Mouse (Mus musculus): ENCODE data around the gene Bdkrb2. TPM values are rescaled to one million over a fixed set of nuclear protein-coding genes. Genes with fewer than 3 reads are reported as not detected.

Gene Bdkrb2
- polyA plus RNA-seq, 1 experiment from 2014 or later: 3.8 TPM

- Histone ChIP-seq H3K36me3 (no peaks in the 10 kb centered on the region), H3K27me3 (no peaks in the 10 kb centered on the region), H3K27ac (no peak overlapping the region), H3K4me3 (no peak overlapping the region), H3K4me1 (peaks cover 5% of the 10 kb centered on the region; the same call in 1 of the 2 replicates), H3K4me2 (no peak overlapping the region), H3K9me3 (no peaks in the 10 kb centered on the region), H3K9ac (no peak overlapping the region)
- ATAC-seq (ENCODE audit: insufficient number of reproducible peaks, low FRiP score, low TSS enrichment, low read depth): no peak
- 56% methylated on average over 13 of the region's 13 CpGs for WGBS
Measured at GRCm38 (mm10) chr12:105535968-105536760, 26.9 kb upstream of the Bdkrb2 start.

DNA sequence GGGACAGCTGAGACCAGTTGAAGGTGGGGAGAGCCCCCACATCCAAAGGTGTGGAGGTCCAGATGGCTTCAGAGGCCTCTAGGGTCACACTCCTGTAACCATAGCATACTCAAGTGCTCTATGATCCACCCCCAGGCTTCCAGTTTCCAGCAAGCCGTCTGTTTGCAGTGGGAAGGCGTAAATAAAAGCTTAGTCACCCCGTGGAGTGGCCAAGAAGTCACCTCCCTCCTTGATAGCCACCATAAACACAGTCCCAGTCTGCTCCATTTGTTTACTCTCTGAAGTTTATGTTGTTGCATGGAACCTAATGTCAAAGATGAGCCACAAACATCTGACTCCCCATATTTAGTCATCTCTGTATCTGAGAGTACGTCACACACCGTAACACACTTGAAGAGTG lies 25.9 kb upstream of the Bdkrb2 start:
- Histone ChIP-seq H3K27ac (no peak overlapping the region), H3K4me3 (no peak overlapping the region), H3K9ac (no peak overlapping the region), H3K9me3 (no peaks in the 10 kb centered on the region), H3K36me3 (no peaks in the 10 kb centered on the region), H3K4me2 (no peak overlapping the region), H3K4me1 (peaks cover 5% of the 10 kb centered on the region; the same call in 1 of the 2 replicates), H3K27me3 (no peaks in the 10 kb centered on the region)
- 53% methylated on average over 5 of the region's 5 CpGs for WGBS
- ATAC-seq (ENCODE audit: insufficient number of reproducible peaks, low FRiP score, low TSS enrichment, low read depth): no peak

DNA sequence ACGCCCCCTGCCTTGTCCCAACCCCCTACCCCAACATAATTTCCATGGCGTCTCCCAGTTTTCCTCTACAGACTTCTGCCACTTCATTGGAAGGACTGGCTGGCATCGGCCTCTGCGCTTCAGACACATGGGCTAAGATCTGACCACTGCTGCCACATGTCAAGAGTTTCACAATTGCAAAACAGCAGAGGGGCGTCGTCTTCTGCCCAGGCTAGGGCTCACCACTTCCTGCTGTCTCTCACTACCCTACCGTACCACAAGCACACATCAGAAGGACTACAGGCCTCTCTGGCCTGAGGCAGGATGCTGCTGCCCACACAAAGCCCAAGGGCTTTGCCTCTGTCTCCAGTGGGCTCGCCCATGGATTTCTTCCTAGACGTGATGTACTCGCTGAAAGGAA lies 23.4 kb upstream of the Bdkrb2 start:
- Histone ChIP-seq H3K4me2 (no peak overlapping the region), H3K27me3 (no peaks in the 10 kb centered on the region), H3K9me3 (no peaks in the 10 kb centered on the region), H3K4me3 (no peak overlapping the region), H3K9ac (no peak overlapping the region), H3K36me3 (no peaks in the 10 kb centered on the region), H3K4me1 (peaks cover 5% of the 10 kb centered on the region; the same call in 1 of the 2 replicates), H3K27ac (no peak overlapping the region)
- WGBS: 88% methylated on average over 10 of the region's 10 CpGs
- ATAC-seq (ENCODE audit: insufficient number of reproducible peaks, low FRiP score, low TSS enrichment, low read depth): no peak

- H3K36me3 ChIP-seq: no peaks in the 10 kb centered on the region
- no peak overlapping the region for H3K4me2 ChIP-seq
- H3K27ac ChIP-seq: no peak overlapping the region
- 78% methylated on average over 12 of the region's 12 CpGs for WGBS
- H3K4me3 ChIP-seq: no peak overlapping the region
- H3K4me1 ChIP-seq: peaks cover 10% of the 10 kb centered on the region
- H3K27me3 ChIP-seq: no peaks in the 10 kb centered on the region; the same call in 1 of the 2 replicates
- H3K9me3 ChIP-seq: no peaks in the 10 kb centered on the region
- H3K9ac ChIP-seq: no peak overlapping the region
- no peak for ATAC-seq (ENCODE audit: insufficient number of reproducible peaks, low FRiP score, low TSS enrichment, low read depth)
Measured at GRCm38 (mm10) chr12:105541590-105542402, 21.2 kb upstream of the Bdkrb2 start.

DNA sequence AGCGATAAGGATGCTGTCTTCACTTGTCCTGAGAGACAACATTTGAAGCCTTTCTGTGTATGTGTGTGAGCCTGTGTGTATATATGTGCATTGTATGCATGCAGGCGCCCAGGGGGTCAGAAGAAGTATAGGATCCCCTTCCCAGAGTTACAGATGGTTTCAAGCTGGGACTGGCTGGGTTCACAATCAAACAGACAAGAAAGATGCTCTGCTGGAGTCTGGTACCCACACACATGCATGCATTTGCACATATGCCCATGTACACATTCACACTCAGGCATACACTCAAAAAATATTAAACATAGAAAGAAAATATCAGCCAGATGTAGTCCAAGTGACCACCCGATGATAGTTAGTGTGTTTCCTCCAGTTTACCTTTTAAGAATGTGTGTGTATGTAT lies 20.5 kb upstream of the Bdkrb2 start:
- WGBS: 82% methylated on average over 3 of the region's 3 CpGs
- no peak overlapping the region for H3K27ac ChIP-seq
- no peak for ATAC-seq (ENCODE audit: insufficient number of reproducible peaks, low FRiP score, low TSS enrichment, low read depth)
- H3K36me3 ChIP-seq: no peaks in the 10 kb centered on the region
- H3K4me3 ChIP-seq: no peak overlapping the region
- no peaks in the 10 kb centered on the region for H3K9me3 ChIP-seq
- no peak overlapping the region for H3K4me2 ChIP-seq
- peaks cover 6% of the 10 kb centered on the region; the same call in 1 of the 2 replicates for H3K27me3 ChIP-seq
- H3K4me1 ChIP-seq: peaks cover 10% of the 10 kb centered on the region
- H3K9ac ChIP-seq: no peak overlapping the region

DNA sequence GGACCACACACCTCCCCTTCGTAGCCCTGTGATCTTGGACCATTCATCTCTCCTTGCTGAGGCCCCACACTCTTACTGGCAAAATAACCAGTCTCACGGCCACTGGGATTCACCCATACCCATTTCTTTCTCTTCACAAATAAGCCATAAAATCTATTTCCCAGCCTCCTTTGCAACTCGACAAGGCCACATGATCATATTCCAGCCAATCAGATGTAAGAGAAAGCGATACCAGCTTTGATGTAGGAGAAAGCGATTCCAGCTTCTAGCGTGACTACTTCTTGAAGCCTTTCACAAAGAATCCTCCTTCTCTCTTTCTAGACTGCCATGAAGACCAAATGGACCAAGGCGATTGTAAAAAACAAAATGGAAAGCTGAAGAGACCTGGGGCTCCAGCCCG lies 19.9 kb upstream of the Bdkrb2 start:
- Histone ChIP-seq H3K36me3 (no peaks in the 10 kb centered on the region), H3K4me2 (no peak overlapping the region), H3K27me3 (peaks cover 6% of the 10 kb centered on the region; the same call in 1 of the 2 replicates), H3K9me3 (no peaks in the 10 kb centered on the region), H3K9ac (no peak overlapping the region), H3K4me1 (peaks cover 10% of the 10 kb centered on the region), H3K4me3 (no peak overlapping the region), H3K27ac (no peak overlapping the region)
- WGBS: 69% methylated on average over 8 of the region's 8 CpGs
- ATAC-seq (ENCODE audit: insufficient number of reproducible peaks, low FRiP score, low TSS enrichment, low read depth): no peak

DNA sequence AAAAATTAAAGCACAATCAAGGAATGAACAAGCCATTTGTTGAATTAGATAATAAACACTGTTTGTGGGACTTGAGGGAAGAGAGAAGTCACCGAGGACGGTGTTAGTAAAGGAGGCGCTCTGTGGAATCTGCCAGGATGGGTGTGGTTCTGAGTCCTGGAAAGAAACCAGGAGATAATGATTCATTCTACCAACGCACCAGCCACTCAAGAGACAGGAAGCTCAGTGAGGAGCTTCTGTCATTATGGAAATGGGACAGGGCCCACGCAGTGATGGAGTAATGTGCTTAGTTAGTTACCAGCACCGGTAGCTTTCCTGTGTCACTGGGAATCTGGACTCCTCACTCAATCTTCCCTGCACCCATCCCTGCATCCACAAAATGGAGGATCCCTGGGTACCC lies 19.3 kb upstream of the Bdkrb2 start:
- 56% methylated on average over 6 of the region's 6 CpGs for WGBS
- Histone ChIP-seq H3K9ac (no peak overlapping the region), H3K4me1 (peaks cover 10% of the 10 kb centered on the region), H3K27me3 (peaks cover 8% of the 10 kb centered on the region; the same call in 1 of the 2 replicates), H3K27ac (no peak overlapping the region), H3K4me2 (no peak overlapping the region), H3K9me3 (no peaks in the 10 kb centered on the region), H3K36me3 (no peaks in the 10 kb centered on the region), H3K4me3 (no peak overlapping the region)
- no peak for ATAC-seq (ENCODE audit: insufficient number of reproducible peaks, low FRiP score, low TSS enrichment, low read depth)

GRCm38 (mm10) chr12:105544872-105545271 lies 18.2 kb upstream of the Bdkrb2 start:
- Histone ChIP-seq H3K4me1 (peaks cover 10% of the 10 kb centered on the region), H3K27ac (no peak overlapping the region), H3K9ac (no peak overlapping the region), H3K36me3 (no peaks in the 10 kb centered on the region), H3K4me2 (no peak overlapping the region), H3K9me3 (no peaks in the 10 kb centered on the region), H3K27me3 (peaks cover 11% of the 10 kb centered on the region; the same call in 1 of the 2 replicates), H3K4me3 (no peak overlapping the region)
- 80% methylated on average over 7 of the region's 7 CpGs for WGBS
- no peak for ATAC-seq (ENCODE audit: insufficient number of reproducible peaks, low FRiP score, low TSS enrichment, low read depth)

GRCm38 (mm10) chr12:105545696-105546435 lies 17.2 kb upstream of the Bdkrb2 start:
- ATAC-seq (ENCODE audit: insufficient number of reproducible peaks, low FRiP score, low TSS enrichment, low read depth): no peak
- no peaks in the 10 kb centered on the region for H3K9me3 ChIP-seq
- H3K4me1 ChIP-seq: peaks cover 10% of the 10 kb centered on the region
- no peak overlapping the region for H3K4me3 ChIP-seq
- H3K27ac ChIP-seq: no peak overlapping the region
- H3K27me3 ChIP-seq: peaks cover 11% of the 10 kb centered on the region; the same call in 1 of the 2 replicates
- WGBS: 19% methylated on average over 17 of the region's 17 CpGs
- H3K4me2 ChIP-seq: no peak overlapping the region
- no peak overlapping the region for H3K9ac ChIP-seq
- H3K36me3 ChIP-seq: no peaks in the 10 kb centered on the region

DNA sequence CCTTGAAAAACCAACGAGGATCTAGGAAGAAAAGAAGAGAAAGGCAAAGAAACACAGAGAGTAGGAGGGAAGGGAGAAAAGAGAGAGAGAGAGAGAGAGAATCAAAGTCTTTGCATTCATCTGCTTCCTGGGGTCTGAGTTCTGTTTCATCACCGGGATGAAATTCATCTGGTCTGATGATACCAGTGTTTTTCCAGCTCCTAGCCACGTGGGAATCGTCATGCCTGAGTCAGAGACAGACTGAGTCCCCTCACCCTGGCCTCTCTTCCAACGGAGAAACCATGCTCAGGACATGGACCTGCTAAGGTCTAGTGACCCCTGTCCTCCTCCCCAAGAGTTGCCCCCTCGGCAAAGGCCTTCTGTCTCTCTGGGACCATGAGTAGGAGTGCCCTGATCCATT lies 16.5 kb upstream of the Bdkrb2 start:
- Histone ChIP-seq H3K27me3 (peaks cover 11% of the 10 kb centered on the region; the same call in 1 of the 2 replicates), H3K4me1 (peaks cover 14% of the 10 kb centered on the region), H3K4me2 (no peak overlapping the region), H3K9me3 (no peaks in the 10 kb centered on the region), H3K36me3 (no peaks in the 10 kb centered on the region), H3K9ac (no peak overlapping the region), H3K4me3 (no peak overlapping the region), H3K27ac (no peak overlapping the region)
- WGBS: 56% methylated on average over 6 of the region's 6 CpGs
- ATAC-seq (ENCODE audit: insufficient number of reproducible peaks, low FRiP score, low TSS enrichment, low read depth): no peak

DNA sequence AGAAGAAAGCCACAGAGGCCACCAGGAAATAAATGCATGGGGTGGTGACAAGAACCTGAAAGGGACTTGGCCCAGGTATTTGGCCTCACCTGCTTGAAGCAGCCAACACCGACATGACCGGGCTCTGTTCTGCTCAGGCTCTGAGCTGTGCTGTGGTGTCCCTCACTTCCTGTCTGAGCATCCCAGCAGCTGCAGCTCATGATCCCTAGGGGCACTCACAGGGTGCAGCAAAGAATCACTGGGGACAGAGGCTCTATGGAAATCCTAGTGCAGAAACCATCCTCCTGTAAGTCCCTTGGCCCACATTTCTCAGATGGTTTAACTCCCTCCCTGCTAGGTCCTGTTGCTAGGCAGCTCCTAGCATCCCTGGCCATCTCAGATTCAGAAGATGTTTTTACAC lies 15.9 kb upstream of the Bdkrb2 start:
- Histone ChIP-seq H3K36me3 (no peaks in the 10 kb centered on the region), H3K27ac (no peak overlapping the region), H3K4me1 (peaks cover 20% of the 10 kb centered on the region), H3K27me3 (peaks cover 11% of the 10 kb centered on the region; the same call in 1 of the 2 replicates), H3K9ac (no peak overlapping the region), H3K9me3 (no peaks in the 10 kb centered on the region), H3K4me3 (no peak overlapping the region), H3K4me2 (no peak overlapping the region)
- 74% methylated on average over 2 of the region's 2 CpGs for WGBS
- ATAC-seq (ENCODE audit: insufficient number of reproducible peaks, low FRiP score, low TSS enrichment, low read depth): no peak

Measured in limb, embryonic 15.5 days (tissue).